16 mouse cellular contexts compared by ENCODE assay signal in the genomic region with DNA sequence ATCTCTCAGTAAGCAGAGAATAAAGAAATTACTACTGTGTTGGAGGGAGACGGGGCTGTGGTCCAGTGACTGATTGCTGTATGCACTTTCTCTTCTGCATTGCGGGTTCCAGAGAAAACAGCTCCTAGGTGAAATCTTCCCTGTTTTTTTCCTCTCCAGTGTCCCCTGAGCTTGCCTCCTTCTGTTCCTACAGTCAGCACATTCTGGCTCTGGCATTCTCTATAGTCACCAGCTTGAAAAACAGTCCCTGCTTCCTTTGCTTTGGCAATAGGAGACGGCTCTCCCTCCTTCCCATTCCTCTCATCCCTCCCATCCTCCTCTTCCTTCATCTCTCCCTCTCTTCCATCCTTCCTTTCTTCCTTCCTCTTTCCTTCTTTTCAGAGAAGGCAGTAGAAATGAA. TPM values are rescaled to one million over a fixed set of nuclear protein-coding genes. Genes with fewer than 3 reads are reported as not detected.
DNase-seq lines count a peak whose midpoint lies in the region; ATAC-seq and TF ChIP-seq lines count a peak whose summit lies in the region.
"Had no signal": no experiment of that assay in that cellular context is flagged by ENCODE, and none has a peak within 500 bp of the region (broad histone marks: within the 10 kb centered on the region; RNA-seq: fewer than 3 reads in every experiment).

No protein-coding gene starts in this region.

- no peaks in the 10 kb centered on the region for H3K36me3 ChIP-seq in forebrain, postnatal 0 days (ENCODE audit: insufficient read depth)
- peaks cover 10% of the 10 kb centered on the region for H3K36me3 ChIP-seq in forebrain, embryonic 10.5 days (replicated peaks)
- H3K36me3 ChIP-seq in liver, embryonic 13.5 days, result no peaks in the 10 kb centered on the region
- H3K36me3 ChIP-seq in liver, embryonic 11.5 days (ENCODE audit: control insufficient read depth, insufficient read depth, low read length), result no peaks in the 10 kb centered on the region
- H3K36me3 ChIP-seq in liver, embryonic 15.5 days (replicated peaks), result peaks cover 9% of the 10 kb centered on the region
- H3K36me3 ChIP-seq: embryonic facial prominence, embryonic 15.5 days had no signal

- no peak overlapping the region for H3K27ac ChIP-seq in forebrain, postnatal 0 days (ENCODE audit: low read depth, low read length)
- no peak overlapping the region for H3K27ac ChIP-seq in forebrain, embryonic 10.5 days
- H3K27ac ChIP-seq in liver, embryonic 13.5 days, result peak overlapping the region; percentile 85
- no peak overlapping the region for H3K27ac ChIP-seq in liver, embryonic 11.5 days (ENCODE audit: low read depth, low read length)
- peak overlapping the region; percentile 48; the same call in 1 of the 2 replicates for H3K27ac ChIP-seq in liver, embryonic 15.5 days (replicated peaks)
- H3K27ac ChIP-seq: embryonic facial prominence, embryonic 15.5 days; stomach, postnatal 0 days had no signal

- H3K4me1 ChIP-seq in forebrain, postnatal 0 days (ENCODE audit: insufficient read depth), result no peaks in the 10 kb centered on the region
- no peaks in the 10 kb centered on the region for H3K4me1 ChIP-seq in forebrain, embryonic 10.5 days
- peaks cover 81% of the 10 kb centered on the region for H3K4me1 ChIP-seq in liver, embryonic 13.5 days (replicated peaks)
- H3K4me1 ChIP-seq in liver, embryonic 11.5 days (replicated peaks; ENCODE audit: control insufficient read depth, insufficient read depth, low read length), result peaks cover 14% of the 10 kb centered on the region
- peaks cover 71% of the 10 kb centered on the region for H3K4me1 ChIP-seq in liver, embryonic 15.5 days (replicated peaks)
- H3K4me1 ChIP-seq: embryonic facial prominence, embryonic 15.5 days had no signal

- WGBS in forebrain, postnatal 0 days, result 73% methylated on average over 3 of the region's 3 CpGs
- WGBS in forebrain, embryonic 10.5 days, result 90% methylated on average over 3 of the region's 3 CpGs
- 87% methylated on average over 3 of the region's 3 CpGs for WGBS in liver, embryonic 13.5 days (ENCODE audit: insufficient replicate concordance)
- 90% methylated on average over 3 of the region's 3 CpGs for WGBS in liver, embryonic 11.5 days
- WGBS in liver, embryonic 15.5 days (ENCODE audit: insufficient replicate concordance), result 79% methylated on average over 3 of the region's 3 CpGs

- peak; percentile 73 for ATAC-seq in forebrain, postnatal 0 days
- ATAC-seq in liver, embryonic 13.5 days (ENCODE audit: low read depth), result no peak
- ATAC-seq in liver, embryonic 11.5 days (replicated peaks; ENCODE audit: low FRiP score), result no peak
- ATAC-seq in liver, embryonic 15.5 days (ENCODE audit: insufficient read depth), result no peak

- H3K27me3 ChIP-seq in forebrain, postnatal 0 days (ENCODE audit: insufficient read depth, low read length), result no peaks in the 10 kb centered on the region
- H3K27me3 ChIP-seq in forebrain, embryonic 10.5 days (ENCODE audit: poor library complexity, severe bottlenecking), result no peaks in the 10 kb centered on the region
- no peaks in the 10 kb centered on the region for H3K27me3 ChIP-seq in liver, embryonic 13.5 days
- no peaks in the 10 kb centered on the region for H3K27me3 ChIP-seq in liver, embryonic 11.5 days (replicated peaks; ENCODE audit: control insufficient read depth, insufficient read depth, low read length)
- no peaks in the 10 kb centered on the region for H3K27me3 ChIP-seq in liver, embryonic 15.5 days
- H3K27me3 ChIP-seq: embryonic facial prominence, embryonic 15.5 days had no signal

- no peak overlapping the region for H3K4me3 ChIP-seq in forebrain, postnatal 0 days (ENCODE audit: low read depth, low read length)
- no peak overlapping the region for H3K4me3 ChIP-seq in forebrain, embryonic 10.5 days
- H3K4me3 ChIP-seq in liver, embryonic 13.5 days (replicated peaks), result no peak overlapping the region
- H3K4me3 ChIP-seq in liver, embryonic 11.5 days (ENCODE audit: low read depth, low read length), result no peak overlapping the region
- H3K4me3 ChIP-seq in liver, embryonic 15.5 days (replicated peaks), result no peak overlapping the region
- H3K4me3 ChIP-seq: embryonic facial prominence, embryonic 15.5 days had no signal

- TF ChIP-seq CTCF in forebrain, postnatal 0 days (IDR thresholded peaks at IDR 0.05; ENCODE audit: low read depth), result no peak

- peak; percentile 58 for DNase-seq in forebrain, postnatal 0 days
- no peak for DNase-seq in forebrain, embryonic 10.5 days (ENCODE audit: extremely low spot score, low spot score)
- no peak for DNase-seq in liver, embryonic 13.5 days
- no peak for DNase-seq in liver, embryonic 11.5 days (ENCODE audit: low spot score)
- DNase-seq in layer of hippocampus, adult 8-10 months (ENCODE audit: low spot score in 2 of 2), result peak; percentile 43 to 45
- DNase-seq in heart, adult 18-20 months, result no peak
- DNase-seq: embryo, embryonic 11 days; gastrocnemius, postnatal 10 days; kidney, adult 2 months; kidney, postnatal 36 days; lung, postnatal 14 days; right cerebral cortex, postnatal 25 days; thymus, postnatal 25 days had no signal

- no peak overlapping the region for H3K4me2 ChIP-seq in forebrain, postnatal 0 days (ENCODE audit: low read depth)
- no peak overlapping the region for H3K4me2 ChIP-seq in liver, embryonic 13.5 days
- no peak overlapping the region for H3K4me2 ChIP-seq in liver, embryonic 11.5 days
- H3K4me2 ChIP-seq in liver, embryonic 15.5 days, result no peak overlapping the region
- H3K4me2 ChIP-seq: embryonic facial prominence, embryonic 15.5 days had no signal

- H3K9ac ChIP-seq in forebrain, postnatal 0 days, result no peak overlapping the region
- 0 out of 2 replicates have a peak overlapping the region, but pooled peaks have one; percentile 55 for H3K9ac ChIP-seq in liver, embryonic 13.5 days
- H3K9ac ChIP-seq in liver, embryonic 11.5 days (ENCODE audit: low read depth, low read length), result no peak overlapping the region
- H3K9ac ChIP-seq in liver, embryonic 15.5 days, result no peak overlapping the region
- H3K9ac ChIP-seq: embryonic facial prominence, embryonic 15.5 days had no signal

- no peaks in the 10 kb centered on the region for H3K9me3 ChIP-seq in forebrain, postnatal 0 days (ENCODE audit: low read length)
- H3K9me3 ChIP-seq in forebrain, embryonic 10.5 days, result no peaks in the 10 kb centered on the region
- no peaks in the 10 kb centered on the region for H3K9me3 ChIP-seq in liver, embryonic 13.5 days (replicated peaks)
- H3K9me3 ChIP-seq in liver, embryonic 11.5 days (ENCODE audit: control insufficient read depth, low read length), result no peaks in the 10 kb centered on the region
- no peaks in the 10 kb centered on the region for H3K9me3 ChIP-seq in liver, embryonic 15.5 days (replicated peaks)
- H3K9me3 ChIP-seq: embryonic facial prominence, embryonic 15.5 days had no signal

RNA-seq across cellular contexts. Expression of a gene that starts 13.9 kb away (rescaled TPM):
- 50.8 and 71.4 TPM in 2 replicates for total RNA-seq in forebrain, postnatal 0 days (2014; rRNA removed)
- polyA plus RNA-seq in forebrain, postnatal 0 days (2015; fragmentation: Nextera tagmentation; extraction: Ambion mirVana), result 58.9 and 73.7 TPM in 2 replicates
- polyA plus RNA-seq in forebrain, embryonic 10.5 days (2016; fragmentation: Nextera tagmentation; extraction: Ambion mirVana), result 24.5 and 26.8 TPM in 2 replicates
- polyA plus RNA-seq in liver, embryonic 13.5 days (2015; fragmentation: Nextera tagmentation; extraction: Ambion mirVana), result 25.6 and 28.7 TPM in 2 replicates
- 30.8 and 36.0 TPM in 2 replicates for polyA plus RNA-seq in liver, embryonic 11.5 days (2014; fragmentation: Nextera tagmentation; extraction: Ambion mirVana)
- total RNA-seq in layer of hippocampus, adult 8-10 months (2022), result 100 to 1,000 TPM; 113 to 125 (median 118) TPM
- polyA plus RNA-seq in liver, embryonic 15.5 days (2015; fragmentation: Nextera tagmentation; extraction: Ambion mirVana), result 24.1 and 26.4 TPM in 2 replicates
- 10 to 100 TPM; 13.6 to 14.9 TPM for total RNA-seq in heart, adult 18-20 months (2021)

Comparison
In these comparisons a context has a peak if more than half of its experiments do, and no peak if none do; other contexts are left out.
1. DNase-seq: peak in forebrain, postnatal 0 days (single experiment) and layer of hippocampus, adult 8-10 months (2 of 2); none in forebrain, embryonic 10.5 days (single experiment), liver, embryonic 13.5 days (single experiment), liver, embryonic 11.5 days (single experiment) and heart, adult 18-20 months (0 of 2).
2. H3K27ac ChIP-seq: peak in liver, embryonic 13.5 days (single experiment) and liver, embryonic 15.5 days (single experiment); none in forebrain, postnatal 0 days (single experiment), forebrain, embryonic 10.5 days (single experiment) and liver, embryonic 11.5 days (single experiment).